Mouse (Mus musculus) thymus, postnatal 14 days (tissue): ENCODE data around the gene Erbb3.

Experiments used
- DNase-seq: peaks from one replicate; pipeline ENCODE4 v3.0.0; 2021

The Erbb3 gene

GRCm38 (mm10) chr10:128524732-128525662, 64.5 kb downstream of the Erbb3 start:
- peak; percentile 79 for DNase-seq

GRCm38 (mm10) chr10:128524111-128524731, 65.2 kb downstream of the Erbb3 start:
- DNase-seq = peak; percentile 48

DNA sequence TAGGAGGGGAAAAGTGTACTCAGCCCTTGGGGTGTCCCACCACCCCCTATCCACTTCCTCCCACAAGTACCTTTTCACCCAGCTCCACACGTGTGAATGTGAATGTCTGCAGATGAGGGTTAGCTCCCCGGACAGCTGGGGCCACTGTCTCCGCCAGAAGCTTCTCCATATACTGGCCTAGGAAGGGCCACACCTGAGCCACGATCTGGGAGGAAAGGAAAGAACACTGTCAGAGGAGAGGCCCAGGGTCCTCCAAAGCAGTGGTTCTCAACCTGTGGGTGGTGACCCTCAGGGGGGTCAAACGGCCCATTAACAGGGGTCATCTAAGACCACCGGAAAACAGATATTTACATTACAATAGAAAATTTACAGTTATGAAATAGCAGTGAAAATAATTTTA, 67.1 kb downstream of the Erbb3 start:
- DNase-seq = no peak

DNA sequence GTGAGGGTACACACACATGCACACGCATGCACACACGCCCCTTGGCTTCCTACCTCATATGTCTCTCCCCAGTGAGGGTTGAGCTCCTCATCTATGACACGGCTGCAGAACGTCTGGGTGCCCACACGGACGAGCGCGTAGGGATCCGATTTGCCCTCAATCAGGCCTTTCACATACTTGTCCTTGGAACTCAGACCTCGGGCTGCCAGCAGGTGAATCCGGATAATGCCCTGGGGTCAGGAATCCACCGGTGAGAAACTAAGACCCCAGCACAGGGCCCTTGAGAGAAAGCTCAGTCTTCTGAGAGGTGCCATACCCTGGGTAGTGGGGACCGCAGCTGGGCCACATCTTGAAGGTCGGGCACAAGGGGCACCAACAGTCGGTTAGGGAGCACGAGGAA, 68.9 kb downstream of the Erbb3 start:
- DNase-seq = no peak

DNA sequence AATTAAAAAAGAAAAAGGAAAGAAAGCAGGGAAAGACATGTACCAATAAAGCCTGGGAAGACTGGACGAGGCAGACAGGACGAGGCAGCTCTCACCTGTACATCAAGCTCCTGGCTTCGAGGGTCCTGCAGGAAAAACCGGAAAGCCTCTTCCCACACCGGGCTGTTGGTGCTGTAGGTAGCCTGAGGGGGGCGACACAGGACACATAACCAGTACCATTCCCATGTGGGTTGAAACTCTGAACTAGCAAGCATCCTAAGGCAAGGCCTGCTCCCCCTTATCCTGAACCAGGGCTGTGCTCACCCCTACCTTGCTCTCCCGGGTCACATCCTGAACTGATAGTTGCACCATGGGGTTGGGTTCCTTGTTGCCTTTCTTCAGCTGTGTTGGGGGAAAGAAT, 70.6 kb downstream of the Erbb3 start:
- DNase-seq = peak; percentile 55
